Mouse (Mus musculus) forebrain, postnatal 0 days (tissue): ENCODE measurements around the gene Gm13277. TPM values are rescaled to one million over a fixed set of nuclear protein-coding genes. Genes with fewer than 3 reads are reported as not detected.
"Not testable (repeated sequence)": the region's sequence is repeated elsewhere in the genome, so short reads cannot be mapped to it uniquely, and the experiment has no call there.

Experiments used
- ATAC-seq: fragments of 200-750 bp; cut with Nextera tagmentation; 2 replicates; pipeline ENCODE4 v1.8.0; 2017; ENCODE audit warnings: mild to moderate bottlenecking, moderate library complexity
- DNase-seq: peaks from one replicate; pipeline ENCODE4 v3.0.0-alpha.2; 2015
- H3K27ac ChIP-seq: fragments of 300-500 bp; sonication (generic); 2 replicates; pipeline ENCODE4 v1.5.1; 2014; ENCODE audit warnings: low read depth, mild to moderate bottlenecking, antibody characterized with exemption, low read length, moderate library complexity, mixed read lengths
- H3K27me3 ChIP-seq: fragments of 300-500 bp; sonication (generic); 2 replicates; pipeline ENCODE4 v1.6.1; 2014; ENCODE audit warnings: mild to moderate bottlenecking, low read length, mixed read lengths; ENCODE audit not compliant: insufficient read depth
- H3K36me3 ChIP-seq: fragments of 300-500 bp; sonication (generic); 2 replicates; pipeline ENCODE4 v1.6.1; 2014; ENCODE audit warnings: mild to moderate bottlenecking, moderate library complexity; ENCODE audit not compliant: insufficient read depth
- H3K4me1 ChIP-seq: fragments of 300-500 bp; sonication (generic); 2 replicates; pipeline ENCODE4 v1.6.1; 2014; ENCODE audit warnings: antibody characterized with exemption; ENCODE audit not compliant: insufficient read depth
- H3K4me2 ChIP-seq: fragments of 300-500 bp; sonication (generic); 2 replicates; pipeline ENCODE4 v1.6.1; 2014; ENCODE audit warnings: low read depth, mild to moderate bottlenecking, moderate library complexity
- H3K4me3 ChIP-seq: fragments of 300-500 bp; sonication (generic); 2 replicates; pipeline ENCODE4 v1.5.1; 2014; ENCODE audit warnings: low read depth, low read length, mixed read lengths
- H3K9ac ChIP-seq: fragments of 300-500 bp; sonication (generic); 2 replicates; pipeline ENCODE4 v1.6.1; 2014; ENCODE audit warnings: mild to moderate bottlenecking
- H3K9me3 ChIP-seq: fragments of 300-500 bp; sonication (generic); 2 replicates; pipeline ENCODE4 v1.6.1; 2016; ENCODE audit warnings: low read length
- CTCF ChIP-seq: sonication (generic); IDR thresholded peaks from 2 replicates; pipeline ENCODE4 v1.5.1; 2016; ENCODE audit warnings: antibody characterized with exemption, control low read depth, low read depth
- WGBS: fragments of 180-500 bp; shearing (Covaris S2); extraction: QIAGEN DNeasy Blood & Tissue Kit; methylation state at CpG from one replicate; pipeline ENCODE4 v1.1.7; 2014; 5-methylcytosine and 5-hydroxymethylcytosine counted together
- polyA plus RNA-seq: library from polyadenylated mRNA; unstranded; fragments of >200 nt; fragmentation: Nextera tagmentation; extraction: Ambion mirVana; gene quantifications from 2 replicates; pipeline ENCODE4 v1.2.1, GENCODE M21; 2015
- total RNA-seq: library from RNA; depleted of rRNA; stranded (reverse); fragments of >200 nt; gene quantifications from 2 replicates; pipeline ENCODE4 v1.2.3, GENCODE M21; 2014; rRNA removed

The Gm13277 gene
- total RNA-seq: not detected in 2 replicates
- not detected in 2 replicates for polyA plus RNA-seq

GRCm38 (mm10) chr4:88788402-88788801 lies at the start of gene Gm13277:
Gene Gm13277, plus strand, starts transcription at chr4:88788632.
- H3K4me2 ChIP-seq, H3K27me3 ChIP-seq, DNase-seq, ATAC-seq, H3K4me1 ChIP-seq, H3K4me3 ChIP-seq, H3K9me3 ChIP-seq, H3K27ac ChIP-seq, H3K9ac ChIP-seq, H3K36me3 ChIP-seq: not testable (repeated sequence)
- TF ChIP-seq CTCF: peak; percentile 62
- WGBS: no CpG with 5 or more reads among the region's 28 CpGs

DNA sequence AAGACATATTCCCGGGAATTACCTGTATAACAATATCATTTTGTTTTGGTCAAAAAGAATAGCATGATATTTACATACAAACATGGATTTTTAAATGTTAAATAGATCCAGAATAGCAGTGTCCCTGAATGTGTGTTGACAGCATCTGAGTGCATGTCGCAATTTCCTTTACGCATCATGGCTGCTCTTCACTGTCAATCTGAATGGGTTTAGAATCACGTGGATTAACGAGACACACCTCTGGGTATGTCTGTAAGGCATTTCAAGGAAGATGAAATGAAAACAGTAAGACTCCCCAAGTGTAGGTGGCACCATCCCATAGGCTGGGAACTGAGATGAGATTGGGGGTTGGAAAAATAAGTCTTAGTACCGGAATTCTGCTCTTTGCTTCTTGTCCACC lies 49.4 kb upstream of the Gm13277 start:
- Histone ChIP-seq H3K36me3 (no peaks in the 10 kb centered on the region), H3K4me3 (no peak overlapping the region), H3K4me2 (no peak overlapping the region), H3K9ac (no peak overlapping the region), H3K9me3 (no peaks in the 10 kb centered on the region), H3K27me3 (no peaks in the 10 kb centered on the region), H3K4me1 (no peaks in the 10 kb centered on the region), H3K27ac (no peak overlapping the region)
- DNase-seq: no peak
- ATAC-seq: no peak
- TF ChIP-seq CTCF: no peak
- WGBS: 87% methylated on average over 6 of the region's 6 CpGs

- no peaks in the 10 kb centered on the region for H3K4me1 ChIP-seq
- no peak overlapping the region for H3K27ac ChIP-seq
- H3K9me3 ChIP-seq: no peaks in the 10 kb centered on the region
- no peak for TF ChIP-seq CTCF
- no peaks in the 10 kb centered on the region for H3K36me3 ChIP-seq
- H3K4me2 ChIP-seq: no peak overlapping the region
- no peak overlapping the region for H3K4me3 ChIP-seq
- ATAC-seq: no peak
- H3K9ac ChIP-seq: no peak overlapping the region
- no peaks in the 10 kb centered on the region for H3K27me3 ChIP-seq
- 93% methylated on average over 4 of the region's 4 CpGs for WGBS
- no peak for DNase-seq
Observed at GRCm38 (mm10) chr4:88741426-88741825, 47.0 kb upstream of the Gm13277 start.

DNA sequence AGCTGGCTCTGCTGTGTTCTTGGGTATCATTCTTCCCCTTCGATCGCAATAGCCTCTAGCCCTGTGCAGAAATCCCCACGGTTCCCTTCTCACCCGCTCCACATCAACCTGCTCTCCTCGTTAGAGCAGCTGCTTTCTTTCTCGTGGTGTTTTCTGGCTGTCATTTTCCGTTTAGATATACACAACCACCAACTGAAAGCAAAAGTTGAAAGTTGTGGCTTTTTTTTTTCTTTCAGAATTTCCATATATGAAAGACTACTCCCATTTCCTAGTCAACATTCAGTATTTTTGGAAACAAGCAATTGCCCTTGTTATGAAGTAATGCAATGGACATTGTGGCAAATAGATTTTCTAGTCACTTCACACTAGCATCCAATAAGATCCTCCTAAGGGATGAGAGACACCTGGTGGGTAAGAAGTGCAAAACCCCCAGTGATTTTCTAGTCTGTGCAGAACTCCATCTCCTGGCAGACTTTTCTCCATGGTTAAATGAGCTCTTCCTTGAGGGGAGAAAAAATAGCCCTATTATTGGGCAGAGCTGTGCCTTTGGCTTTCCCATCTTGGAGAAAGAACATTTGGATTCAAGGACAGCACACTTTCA lies 45.6 kb upstream of the Gm13277 start:
- Histone ChIP-seq H3K36me3 (no peaks in the 10 kb centered on the region), H3K9me3 (no peaks in the 10 kb centered on the region), H3K27me3 (no peaks in the 10 kb centered on the region), H3K4me2 (no peak overlapping the region), H3K9ac (no peak overlapping the region), H3K4me3 (no peak overlapping the region), H3K27ac (no peak overlapping the region), H3K4me1 (no peaks in the 10 kb centered on the region)
- no peak for DNase-seq
- peak; percentile 36 for TF ChIP-seq CTCF
- ATAC-seq: no peak
- WGBS: 69% methylated on average over 7 of the region's 7 CpGs

- TF ChIP-seq CTCF: no peak
- Histone ChIP-seq H3K9ac (no peak overlapping the region), H3K4me2 (no peak overlapping the region), H3K27me3 (no peaks in the 10 kb centered on the region), H3K36me3 (no peaks in the 10 kb centered on the region), H3K4me3 (no peak overlapping the region), H3K9me3 (no peaks in the 10 kb centered on the region), H3K4me1 (no peaks in the 10 kb centered on the region), H3K27ac (no peak overlapping the region)
- ATAC-seq (no peak), DNase-seq (no peak)
- 61% methylated on average over 3 of the region's 3 CpGs for WGBS
Observed at GRCm38 (mm10) chr4:88744207-88744606, 44.2 kb upstream of the Gm13277 start.

DNA sequence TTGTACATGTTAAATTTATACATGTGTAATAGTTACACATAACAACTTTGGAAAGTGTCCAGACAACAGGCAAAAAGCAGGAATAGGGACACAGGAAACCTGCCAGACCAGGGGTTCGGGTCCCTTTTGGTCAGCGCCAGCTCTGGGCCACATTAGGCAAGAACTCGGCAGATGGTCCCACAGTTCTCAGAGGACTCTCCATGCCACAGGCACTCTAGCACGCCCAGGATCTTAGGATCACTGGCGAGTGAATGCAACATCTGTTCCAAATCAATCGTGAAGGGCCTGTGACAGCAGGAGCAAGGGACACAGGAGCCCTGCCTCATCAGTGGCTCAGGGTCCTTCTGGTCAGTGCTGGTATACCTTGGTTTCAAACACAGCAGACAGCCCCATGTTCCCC lies 38.5 kb upstream of the Gm13277 start:
- no peak for TF ChIP-seq CTCF
- Histone ChIP-seq H3K27me3 (no peaks in the 10 kb centered on the region), H3K9ac (no peak overlapping the region), H3K9me3 (no peaks in the 10 kb centered on the region), H3K27ac (no peak overlapping the region), H3K36me3 (no peaks in the 10 kb centered on the region), H3K4me3 (no peak overlapping the region), H3K4me1 (no peaks in the 10 kb centered on the region), H3K4me2 (no peak overlapping the region)
- DNase-seq (no peak), ATAC-seq (no peak)
- 79% methylated on average over 6 of the region's 6 CpGs for WGBS

DNA sequence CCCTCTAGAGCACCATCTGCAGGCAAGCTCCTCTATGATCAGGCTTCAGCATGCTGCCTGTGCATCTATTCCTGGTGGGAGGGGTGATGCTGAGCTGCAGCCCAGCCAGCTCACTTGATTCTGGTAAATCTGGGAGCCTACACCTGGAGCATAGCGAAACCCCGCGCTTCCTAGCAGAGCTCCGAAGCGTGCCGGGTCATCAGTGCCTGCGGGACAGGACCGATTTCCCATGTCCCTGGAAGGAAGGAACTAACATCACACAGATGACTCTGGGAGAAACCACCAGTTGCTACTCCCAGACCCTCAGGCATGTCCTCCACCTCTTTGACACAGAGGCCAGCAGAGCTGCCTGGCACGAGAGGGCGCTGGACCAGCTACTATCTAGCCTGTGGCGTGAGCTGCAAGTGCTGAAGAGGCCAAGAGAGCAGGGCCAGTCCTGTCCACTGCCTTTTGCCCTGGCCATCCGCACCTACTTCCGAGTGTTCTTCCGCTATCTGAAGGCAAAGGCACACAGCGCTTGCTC lies 33.6 kb upstream of the Gm13277 start, which contains the start of gene Gm13271:
Gm13271 (plus strand) TSS at position 51 of the 523 bp plus-strand sequence.
- TF ChIP-seq CTCF: 0 out of 2 replicates have a peak, but pooled peaks have one; percentile 9
- not testable (repeated sequence) for H3K36me3 ChIP-seq, DNase-seq, H3K4me3 ChIP-seq, H3K4me1 ChIP-seq, H3K27me3 ChIP-seq, H3K4me2 ChIP-seq, ATAC-seq, H3K27ac ChIP-seq, H3K9ac ChIP-seq, H3K9me3 ChIP-seq
- 83% methylated on average over 14 of the region's 15 CpGs for WGBS

DNA sequence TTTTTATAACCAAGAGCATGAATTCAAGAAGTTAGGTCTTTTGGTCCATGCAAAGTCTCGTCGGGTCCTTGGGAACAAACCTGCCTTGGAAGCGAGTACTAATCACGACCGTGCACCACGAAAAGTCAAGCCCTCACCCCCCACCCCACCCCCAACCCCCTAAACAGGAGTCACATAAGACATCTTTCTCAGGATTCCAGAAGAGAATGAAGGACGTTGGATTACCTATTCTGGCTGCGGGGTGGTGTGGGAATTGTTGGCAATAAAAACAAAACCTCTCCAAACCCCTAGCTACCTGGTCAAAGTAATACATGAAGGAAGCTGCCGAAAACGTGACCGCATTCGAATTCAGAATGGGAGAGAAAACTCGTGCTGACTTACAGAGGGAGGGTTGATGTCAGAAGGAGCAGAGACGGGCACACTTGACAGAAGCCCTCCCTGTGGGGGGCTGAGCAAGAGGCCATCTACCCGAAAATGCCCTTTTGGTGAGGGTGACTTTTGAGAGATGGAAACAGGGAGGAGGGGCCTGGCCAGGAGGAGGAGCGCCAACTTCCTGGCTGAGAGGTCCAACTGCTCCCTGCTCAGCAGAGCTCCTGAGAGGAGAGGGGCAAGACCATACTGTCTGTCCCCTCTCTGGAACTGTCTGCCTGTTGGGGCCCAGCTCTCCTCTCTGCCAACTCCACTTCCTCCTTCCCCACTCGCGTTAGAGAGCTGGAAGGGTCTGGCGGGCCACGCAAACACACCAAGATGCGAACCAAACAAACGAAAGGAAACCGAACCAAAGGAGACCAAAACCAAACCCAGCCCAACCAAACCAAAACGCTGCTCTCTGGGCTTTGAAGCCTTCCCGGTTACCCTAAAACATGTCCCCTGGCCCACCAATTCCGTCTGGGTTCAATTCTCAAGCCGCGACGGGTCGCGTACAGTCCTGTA lies 31.6 kb upstream of the Gm13277 start:
- Histone ChIP-seq H3K27ac (peak overlapping the region; percentile 35; the same call in 1 of the 2 replicates), H3K4me2 (peak overlapping the region; percentile 75), H3K9ac (peak overlapping the region; percentile 39; the same call in 1 of the 2 replicates), H3K4me3 (peak overlapping the region; percentile 40)
- not testable (repeated sequence) for H3K27me3 ChIP-seq, H3K36me3 ChIP-seq, ATAC-seq, H3K9me3 ChIP-seq, H3K4me1 ChIP-seq
- peak; percentile 27 for DNase-seq
- WGBS: 11% methylated on average over 28 of the region's 31 CpGs
